Mouse (Mus musculus) heart, postnatal 0 days (tissue): Measurements from ENCODE around the gene Fmn2.

Source experiments
- CTCF ChIP-seq: IDR thresholded peaks from 2 replicates; pipeline ENCODE4 v1.5.1; 2016; ENCODE audit warnings: antibody characterized with exemption, control low read depth, low read depth
- EP300 ChIP-seq: IDR thresholded peaks from 2 replicates; pipeline ENCODE4 v1.6.1; 2016; ENCODE audit warnings: antibody characterized with exemption, low read depth

GRCm38 (mm10) chr1:174553272-174554007 lies 51.8 kb downstream of the Fmn2 start:
- peak; percentile 89 for TF ChIP-seq CTCF
- TF ChIP-seq EP300 = no peak
